Mouse (Mus musculus) heart, postnatal 0 days (tissue): ENCODE data around the gene Ksr2. TPM values are rescaled to one million over a fixed set of nuclear protein-coding genes. Genes with fewer than 3 reads are reported as not detected.

Source experiments
- ATAC-seq: fragments of 200-750 bp; cut with Nextera tagmentation; 2 replicates; pipeline ENCODE4 v1.8.0; 2017; ENCODE audit warnings: low read depth, moderate number of reproducible peaks, moderate library complexity; ENCODE audit not compliant: insufficient read depth
- DNase-seq: peaks from one replicate; pipeline ENCODE4 v3.0.0-alpha.2; 2016; ENCODE audit warnings: low spot score
- H3K27ac ChIP-seq: fragments of 300-500 bp; sonication (generic); 2 replicates; pipeline ENCODE4 v1.5.1; 2014; ENCODE audit warnings: low read depth, mild to moderate bottlenecking
- H3K27me3 ChIP-seq: fragments of 300-500 bp; sonication (generic); 2 replicates; pipeline ENCODE4 v1.6.1; 2014; ENCODE audit warnings: low read length, mixed read lengths; ENCODE audit not compliant: control insufficient read depth, insufficient read depth
- H3K36me3 ChIP-seq: fragments of 300-500 bp; sonication (generic); replicated peaks from 2 replicates; pipeline ENCODE4 v1.6.1; 2014; ENCODE audit warnings: low read length, mixed read lengths; ENCODE audit not compliant: control insufficient read depth, insufficient read depth
- H3K4me1 ChIP-seq: fragments of 300-500 bp; sonication (generic); 2 replicates; pipeline ENCODE4 v1.6.1; 2014; ENCODE audit warnings: antibody characterized with exemption; ENCODE audit not compliant: control insufficient read depth, insufficient read depth
- H3K4me2 ChIP-seq: fragments of 300-500 bp; sonication (generic); 2 replicates; pipeline ENCODE4 v1.6.1; 2014; ENCODE audit warnings: low read depth, mild to moderate bottlenecking, low read length, moderate library complexity
- H3K4me3 ChIP-seq: fragments of 300-500 bp; sonication (generic); 2 replicates; pipeline ENCODE4 v1.5.1; 2014; ENCODE audit warnings: low read depth, low read length
- H3K9ac ChIP-seq: fragments of 300-500 bp; sonication (generic); replicated peaks from 2 replicates; pipeline ENCODE4 v1.6.1; 2014; ENCODE audit warnings: low read depth, low read length, mixed read lengths
- H3K9me3 ChIP-seq: fragments of 300-500 bp; sonication (generic); replicated peaks from 2 replicates; pipeline ENCODE4 v1.6.1; 2016; ENCODE audit warnings: low read length; ENCODE audit not compliant: control insufficient read depth
- CTCF ChIP-seq: IDR thresholded peaks from 2 replicates; pipeline ENCODE4 v1.5.1; 2016; ENCODE audit warnings: antibody characterized with exemption, control low read depth, low read depth
- EP300 ChIP-seq: IDR thresholded peaks from 2 replicates; pipeline ENCODE4 v1.6.1; 2016; ENCODE audit warnings: antibody characterized with exemption, low read depth
- WGBS: fragments of 180-500 bp; shearing (Covaris S2); extraction: QIAGEN DNeasy Blood & Tissue Kit; methylation state at CpG from one replicate; pipeline ENCODE4 v1.1.7; 2014; 5-methylcytosine and 5-hydroxymethylcytosine counted together
- polyA plus RNA-seq: library from polyadenylated mRNA; unstranded; fragments of >200 nt; fragmentation: Nextera tagmentation; extraction: Ambion mirVana; gene quantifications from 2 replicates; pipeline ENCODE4 v1.2.1, GENCODE M21; 2015
- total RNA-seq: library from RNA; depleted of rRNA; stranded (reverse); fragments of >200 nt; gene quantifications from 2 replicates; pipeline ENCODE4 v1.2.3, GENCODE M21; 2014; ENCODE audit warnings: low replicate concordance

Ksr2 gene
- total and polyA plus RNA-seq, 2 experiments from 2014 or later = under 0.01 TPM; not detected in 1

GRCm38 (mm10) chr5:117383198-117383597 is 30.6 kb upstream of the Ksr2 start:
- Histone ChIP-seq H3K9me3 (no peaks in the 10 kb centered on the region), H3K9ac (no peak overlapping the region), H3K27ac (no peak overlapping the region), H3K4me2 (no peak overlapping the region), H3K4me1 (no peaks in the 10 kb centered on the region), H3K4me3 (no peak overlapping the region), H3K27me3 (no peaks in the 10 kb centered on the region), H3K36me3 (peaks cover 73% of the 10 kb centered on the region)
- ATAC-seq = no peak
- DNase-seq = no peak
- 69% methylated on average over 12 of the region's 12 CpGs for WGBS
- TF ChIP-seq EP300 (no peak), CTCF (no peak)

DNA sequence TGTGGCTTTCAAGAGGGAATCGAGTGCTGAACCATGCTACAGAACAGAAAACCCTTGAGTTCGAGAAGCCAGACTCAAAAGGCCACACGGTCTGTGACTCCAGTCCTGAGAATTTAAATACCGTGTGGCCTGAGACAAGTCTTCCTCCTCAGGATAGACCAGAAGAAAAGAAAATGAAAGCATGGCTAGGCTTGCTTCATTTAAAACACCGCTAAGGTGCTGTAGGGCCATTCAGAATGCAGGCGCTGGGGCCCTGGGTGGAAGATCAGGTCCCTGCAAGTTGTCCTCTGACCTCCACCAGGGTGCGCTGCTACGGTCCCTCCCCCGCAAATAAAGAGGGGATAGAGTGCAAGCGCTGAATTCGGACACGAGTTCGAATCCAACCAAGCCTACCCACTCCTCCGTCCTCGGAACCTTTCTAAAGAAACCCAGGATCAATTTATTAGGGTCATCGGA is 25.5 kb upstream of the Ksr2 start:
- Histone ChIP-seq H3K4me3 (peak overlapping the region; percentile 69), H3K9me3 (peaks cover 12% of the 10 kb centered on the region; the same call in 1 of the 2 replicates), H3K4me1 (no peaks in the 10 kb centered on the region), H3K9ac (peak overlapping the region; percentile 63), H3K27me3 (no peaks in the 10 kb centered on the region), H3K4me2 (peak overlapping the region; percentile 89), H3K27ac (peak overlapping the region; percentile 26), H3K36me3 (peaks cover 26% of the 10 kb centered on the region; the same call in 1 of the 2 replicates)
- peak; percentile 45 for ATAC-seq
- DNase-seq = peak; percentile 33
- WGBS = 10% methylated on average over 16 of the region's 16 CpGs
- TF ChIP-seq CTCF = peak; percentile 34
- no peak for TF ChIP-seq EP300

GRCm38 (mm10) chr5:117388877-117389276 is 24.9 kb upstream of the Ksr2 start, which contains the start of gene Rfc5:
Gene Rfc5, minus strand, starts transcription at chr5:117389047.
- TF ChIP-seq CTCF (no peak), EP300 (no peak)
- peak within 1 kb of the TSS; percentile 26 for H3K27ac ChIP-seq
- no peaks in the 10 kb centered on the region for H3K27me3 ChIP-seq
- peak; percentile 98 for ATAC-seq
- peaks cover 12% of the 10 kb centered on the region; the same call in 1 of the 2 replicates for H3K9me3 ChIP-seq
- peak within 1 kb of the TSS; percentile 69 for H3K4me3 ChIP-seq
- peaks cover 21% of the 10 kb centered on the region; the same call in 1 of the 2 replicates for H3K36me3 ChIP-seq
- H3K4me1 ChIP-seq = no peaks in the 10 kb centered on the region
- peak within 1 kb of the TSS; percentile 63 for H3K9ac ChIP-seq
- peak within 1 kb of the TSS; percentile 89 for H3K4me2 ChIP-seq
- DNase-seq = peak; percentile 95
- under 1% methylated on average over 43 of the region's 44 CpGs for WGBS

- Histone ChIP-seq H3K9ac (no peak overlapping the region), H3K4me1 (no peaks in the 10 kb centered on the region), H3K27me3 (no peaks in the 10 kb centered on the region), H3K4me2 (no peak overlapping the region), H3K4me3 (no peak overlapping the region), H3K36me3 (0 out of 2 replicates have a peak, but pooled peaks cover 1% of the 10 kb centered on the region), H3K27ac (no peak overlapping the region), H3K9me3 (peaks cover 12% of the 10 kb centered on the region; the same call in 1 of the 2 replicates)
- DNase-seq (no peak), ATAC-seq (no peak)
- no peak for TF ChIP-seq CTCF
- no peak for TF ChIP-seq EP300
- 86% methylated on average over 1 of the region's 1 CpGs for WGBS
Observed at GRCm38 (mm10) chr5:117390895-117391294, 22.9 kb upstream of the Ksr2 start.

- WGBS = 81% methylated on average over 5 of the region's 5 CpGs
- DNase-seq = no peak
- Histone ChIP-seq H3K4me3 (no peak overlapping the region), H3K27me3 (no peaks in the 10 kb centered on the region), H3K36me3 (no peaks in the 10 kb centered on the region), H3K9ac (no peak overlapping the region), H3K9me3 (peaks cover 12% of the 10 kb centered on the region; the same call in 1 of the 2 replicates), H3K4me1 (no peaks in the 10 kb centered on the region), H3K27ac (no peak overlapping the region), H3K4me2 (no peak overlapping the region)
- ATAC-seq = no peak
- TF ChIP-seq EP300 (no peak), CTCF (no peak)
Observed at GRCm38 (mm10) chr5:117395834-117396233, 18.0 kb upstream of the Ksr2 start.

DNA sequence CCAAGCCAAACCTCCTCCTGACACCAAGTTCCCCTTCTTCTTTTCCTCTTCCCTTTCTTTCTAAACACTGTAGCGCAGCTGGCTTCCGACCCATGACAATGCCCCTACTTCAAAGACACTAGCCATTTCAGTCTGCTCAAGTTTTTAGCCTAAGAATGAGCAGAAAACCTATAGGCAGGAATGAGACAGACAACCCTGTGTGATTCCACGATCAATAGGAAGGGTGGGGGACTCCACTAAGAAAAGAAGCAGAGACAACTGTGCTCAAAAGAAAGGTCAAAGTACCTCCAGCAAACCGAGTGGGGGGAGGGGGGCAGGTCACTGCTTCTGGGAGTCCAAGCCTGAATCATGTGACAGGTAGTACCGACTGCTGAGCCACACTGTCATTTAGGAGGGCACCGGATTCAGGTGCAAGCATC is 17.2 kb upstream of the Ksr2 start:
- WGBS = 62% methylated on average over 6 of the region's 6 CpGs
- ATAC-seq (no peak), DNase-seq (no peak)
- Histone ChIP-seq H3K36me3 (no peaks in the 10 kb centered on the region), H3K9me3 (peaks cover 9% of the 10 kb centered on the region; the same call in 1 of the 2 replicates), H3K9ac (no peak overlapping the region), H3K27me3 (no peaks in the 10 kb centered on the region), H3K27ac (no peak overlapping the region), H3K4me3 (no peak overlapping the region), H3K4me1 (no peaks in the 10 kb centered on the region), H3K4me2 (no peak overlapping the region)
- TF ChIP-seq EP300 = no peak
- no peak for TF ChIP-seq CTCF
